Mouse (Mus musculus) cortical plate, adult 2 months (tissue): ENCODE measurements around the gene Lnx2. TPM values are rescaled to one million over a fixed set of nuclear protein-coding genes. Genes with fewer than 3 reads are reported as not detected.

Experiments
- H3K27ac ChIP-seq: fragments of 200-500 bp; 2 replicates; pipeline ENCODE4 v1.5.1; 2012; ENCODE audit warnings: low read length, control low read depth, inconsistent platforms; ENCODE audit not compliant: insufficient read depth
- H3K4me1 ChIP-seq: fragments of 200-500 bp; 2 replicates; pipeline ENCODE4 v1.6.1; 2011; ENCODE audit warnings: low read length; ENCODE audit not compliant: control insufficient read depth, insufficient read depth
- H3K4me3 ChIP-seq: fragments of 200-500 bp; 2 replicates; pipeline ENCODE4 v1.5.1; 2011; ENCODE audit warnings: mild to moderate bottlenecking, low read length, control low read depth; ENCODE audit not compliant: insufficient read depth
- CTCF ChIP-seq: fragments of 200-500 bp; IDR thresholded peaks from 2 replicates; pipeline ENCODE4 v1.5.1; 2011; ENCODE audit warnings: mild to moderate bottlenecking, control low read depth, low read length; ENCODE audit not compliant: insufficient read depth; ENCODE audit errors: extremely low read depth
- POLR2A ChIP-seq: fragments of 200-500 bp; IDR thresholded peaks from 2 replicates; pipeline ENCODE4 v1.6.1; 2011; ENCODE audit warnings: mild to moderate bottlenecking, low read length, control low read depth; ENCODE audit not compliant: insufficient read depth; ENCODE audit errors: extremely low read depth
- polyA plus RNA-seq: library from polyadenylated mRNA; depleted of rRNA; stranded (reverse); fragments of >200 nt; gene quantifications from 2 replicates; pipeline ENCODE4 v1.2.3, GENCODE M21; 2012

Gene Lnx2
- polyA plus RNA-seq, 1 experiment: 5.8 TPM

DNA sequence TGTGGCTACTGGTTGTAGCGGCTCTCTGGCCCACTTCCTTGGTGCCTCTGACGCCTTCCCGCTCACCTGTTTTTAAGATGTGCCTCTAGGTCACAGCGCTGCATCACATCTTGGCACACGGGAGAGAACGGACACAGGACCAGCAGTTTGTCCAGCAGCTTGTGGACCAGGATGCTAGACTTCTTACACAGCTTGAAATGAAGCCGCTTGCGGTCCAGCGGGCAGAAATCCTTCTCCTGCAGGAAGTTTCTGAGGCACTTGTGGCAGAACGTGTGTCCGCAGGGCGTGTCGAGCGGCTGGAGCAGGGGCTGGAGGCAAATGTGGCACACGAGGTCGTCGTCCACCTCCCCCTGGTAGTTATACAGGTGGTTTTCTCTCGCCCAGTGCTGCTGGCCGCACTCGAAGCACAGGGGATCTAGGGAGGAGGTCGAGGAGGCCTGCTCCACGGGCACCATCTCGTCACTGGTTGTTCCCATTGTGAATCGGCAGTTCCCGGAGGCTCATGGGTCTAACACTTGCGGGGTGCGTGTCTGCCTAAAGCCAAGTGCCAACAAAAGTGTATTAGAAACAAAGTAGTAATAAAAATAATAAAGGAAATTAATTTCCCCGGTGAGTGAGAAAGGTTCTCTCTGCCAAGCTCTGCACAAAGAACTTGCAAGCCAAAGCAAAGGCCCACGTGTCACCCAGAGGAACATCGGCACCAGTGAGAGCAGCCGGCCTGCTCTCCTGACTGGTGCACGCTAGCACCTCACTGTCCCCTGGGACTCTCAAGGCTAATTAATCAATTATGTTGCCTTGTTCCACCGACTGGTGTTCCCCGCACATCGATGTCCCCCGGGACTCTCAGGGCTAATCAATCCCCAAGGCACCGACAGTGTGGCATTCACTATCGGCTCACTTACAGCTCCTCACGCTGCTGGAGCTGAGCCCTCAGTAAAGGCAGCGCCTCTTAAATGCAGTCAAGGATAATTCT lies 34.1 kb downstream of the Lnx2 start:
- TF ChIP-seq POLR2A (no peak), CTCF (no peak)
- Histone ChIP-seq H3K4me1 (peaks cover 4% of the 10 kb centered on the region), H3K27ac (no peak overlapping the region), H3K4me3 (no peak overlapping the region)

DNA sequence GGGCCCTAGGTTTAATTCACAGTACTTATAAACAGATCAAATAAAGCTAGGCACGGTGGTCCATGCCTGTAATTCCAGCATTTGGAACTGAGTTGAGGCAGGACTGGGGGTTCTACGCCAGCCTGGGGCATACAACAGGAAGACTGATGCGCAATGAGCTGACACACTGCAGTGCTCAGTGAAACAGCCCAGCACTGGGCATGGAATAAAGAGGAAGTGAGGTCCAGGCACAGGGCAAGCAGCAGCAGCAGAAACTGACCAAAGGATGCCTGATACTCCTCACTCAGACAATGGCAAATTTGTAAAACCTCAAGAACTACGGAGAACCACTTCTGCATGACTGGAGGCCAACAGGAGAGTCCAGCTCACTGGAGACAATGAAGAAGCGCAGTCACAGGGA lies 37.0 kb downstream of the Lnx2 start:
- TF ChIP-seq POLR2A (no peak), CTCF (no peak)
- peaks cover 5% of the 10 kb centered on the region for H3K4me1 ChIP-seq
- no peak overlapping the region for H3K27ac ChIP-seq
- H3K4me3 ChIP-seq: no peak overlapping the region

DNA sequence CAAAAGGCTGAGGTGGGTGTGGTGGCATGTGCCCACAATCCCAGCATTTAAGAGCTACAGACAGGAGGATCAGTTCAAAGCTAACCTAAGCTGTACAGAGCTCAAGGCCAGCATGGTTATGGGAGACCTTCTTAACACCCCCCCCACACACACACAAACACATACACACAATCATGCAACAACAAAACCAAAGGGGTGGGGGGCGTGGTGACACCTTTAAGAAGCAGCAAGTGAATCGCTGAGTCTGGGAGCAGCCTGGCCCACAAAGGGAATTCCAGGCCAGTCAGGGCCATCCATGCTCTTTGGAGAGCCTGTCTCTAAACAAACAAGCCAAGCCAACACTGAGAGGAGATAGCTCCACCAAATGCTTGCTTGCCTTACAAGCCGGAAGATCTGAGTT lies 38.8 kb downstream of the Lnx2 start:
- Histone ChIP-seq H3K27ac (peak overlapping the region; percentile 27; the same call in 1 of the 2 replicates), H3K4me1 (peaks cover 2% of the 10 kb centered on the region; the same call in 1 of the 2 replicates), H3K4me3 (no peak overlapping the region)
- no peak for TF ChIP-seq POLR2A
- TF ChIP-seq CTCF: no peak

DNA sequence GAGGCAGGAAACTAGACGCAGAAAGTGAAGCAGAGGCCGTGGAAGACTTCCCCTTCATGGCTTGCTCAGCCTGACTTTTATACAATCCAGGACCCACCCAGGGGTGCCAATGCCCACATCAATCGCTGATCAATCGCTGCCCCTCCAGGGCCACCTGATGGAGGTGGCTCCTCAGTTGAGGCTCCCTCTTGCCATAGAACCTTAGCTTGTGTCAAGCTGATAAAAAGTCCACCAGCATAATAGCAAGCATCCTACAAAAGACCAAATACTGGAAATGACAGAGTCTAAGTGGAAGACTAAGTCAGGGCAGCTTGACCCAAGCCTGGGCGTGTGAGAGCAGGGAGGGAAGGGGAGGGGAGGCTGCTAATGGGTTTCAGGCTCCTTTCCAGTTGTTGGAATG lies 39.7 kb downstream of the Lnx2 start:
- Histone ChIP-seq H3K4me1 (peaks cover 2% of the 10 kb centered on the region; the same call in 1 of the 2 replicates), H3K27ac (peak overlapping the region; percentile 82), H3K4me3 (no peak overlapping the region)
- TF ChIP-seq POLR2A: no peak
- no peak for TF ChIP-seq CTCF

DNA sequence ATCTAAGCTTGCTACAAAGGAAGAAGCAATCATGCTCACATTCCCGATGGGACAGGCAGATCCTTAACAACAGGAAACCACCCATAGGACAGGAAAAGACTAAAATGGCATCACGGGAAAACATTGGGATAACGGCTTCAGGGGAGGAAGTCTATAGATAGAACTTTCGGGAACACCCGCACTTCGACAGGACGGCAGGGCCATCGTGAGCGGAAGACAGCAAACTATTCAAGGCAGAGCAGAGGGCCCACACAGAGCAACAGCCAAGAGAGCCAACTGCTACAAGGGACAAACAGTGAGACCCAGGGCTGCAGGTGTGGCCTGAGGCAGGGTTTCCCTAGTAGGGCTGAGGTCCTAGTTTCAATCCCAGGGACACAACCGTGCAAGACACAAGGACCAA lies 40.4 kb downstream of the Lnx2 start:
- TF ChIP-seq CTCF: no peak
- no peak for TF ChIP-seq POLR2A
- no peak overlapping the region for H3K4me3 ChIP-seq
- H3K27ac ChIP-seq: peak overlapping the region; percentile 82
- peaks cover 2% of the 10 kb centered on the region; the same call in 1 of the 2 replicates for H3K4me1 ChIP-seq

DNA sequence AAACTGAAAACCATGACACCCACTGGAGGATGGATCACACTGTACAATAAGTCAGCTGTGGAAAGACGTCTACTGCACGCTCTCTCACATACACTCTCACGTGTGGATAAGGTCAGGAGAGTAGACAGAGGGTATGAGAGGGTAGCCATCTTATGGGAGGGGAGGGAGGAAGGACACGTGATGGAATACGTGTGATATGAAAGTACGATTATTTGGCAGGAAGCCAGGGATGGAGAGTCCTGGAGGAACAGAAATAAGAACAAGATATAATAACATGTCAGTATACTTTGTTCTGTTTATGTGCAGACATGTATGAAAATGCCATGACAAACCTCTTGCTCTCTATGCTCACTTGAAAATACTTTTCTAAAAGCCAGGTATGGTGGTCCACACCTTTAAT lies 41.1 kb downstream of the Lnx2 start:
- TF ChIP-seq POLR2A: no peak
- no peak for TF ChIP-seq CTCF
- Histone ChIP-seq H3K27ac (no peak overlapping the region), H3K4me1 (peaks cover 2% of the 10 kb centered on the region; the same call in 1 of the 2 replicates), H3K4me3 (no peak overlapping the region)

DNA sequence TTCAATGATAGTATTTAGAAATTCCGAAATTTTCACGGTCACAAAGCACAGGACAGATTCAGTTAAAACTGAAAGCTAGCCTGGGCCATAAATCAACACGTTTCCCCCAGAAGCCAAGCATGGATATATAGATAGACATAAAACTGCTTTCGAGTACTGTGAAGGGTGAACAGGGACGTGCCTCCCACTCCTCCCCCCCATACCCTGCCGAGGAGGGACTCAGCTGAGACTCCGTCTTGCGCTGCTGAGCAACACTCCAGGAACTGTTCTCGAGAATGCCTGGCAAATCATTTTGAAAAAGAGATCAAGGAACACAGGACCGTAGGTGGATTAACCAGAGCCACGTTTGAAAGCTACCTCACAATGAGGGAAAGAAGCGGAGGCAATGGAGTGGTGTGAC lies 42.1 kb downstream of the Lnx2 start:
- no peak for TF ChIP-seq CTCF
- no peak for TF ChIP-seq POLR2A
- H3K4me3 ChIP-seq: no peak overlapping the region

DNA sequence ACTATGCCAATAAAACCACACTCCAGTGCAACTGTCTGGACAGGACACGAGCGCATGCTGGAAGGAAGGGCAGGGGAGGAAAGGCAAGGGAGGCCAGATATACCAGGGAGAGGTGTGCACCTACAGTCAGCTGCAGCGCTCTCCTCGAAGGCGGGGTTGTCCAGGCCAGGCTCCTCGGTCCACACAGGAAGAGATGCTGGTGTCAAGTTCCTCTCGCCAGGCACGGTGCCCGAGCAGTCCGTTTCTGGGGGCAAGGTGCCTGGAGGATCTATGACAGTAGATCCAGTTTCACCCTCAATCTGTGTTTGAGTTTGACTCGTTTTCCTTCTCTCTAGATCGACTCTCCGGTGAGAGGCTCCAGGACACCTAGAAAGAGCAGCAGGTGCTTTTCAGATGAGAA lies 43.2 kb downstream of the Lnx2 start:
- no peak overlapping the region for H3K27ac ChIP-seq

More for the DNA sequence above, 42.1 kb downstream of the Lnx2 start:
- Histone ChIP-seq H3K4me1 (peaks cover 2% of the 10 kb centered on the region; the same call in 1 of the 2 replicates), H3K27ac (no peak overlapping the region)

DNA sequence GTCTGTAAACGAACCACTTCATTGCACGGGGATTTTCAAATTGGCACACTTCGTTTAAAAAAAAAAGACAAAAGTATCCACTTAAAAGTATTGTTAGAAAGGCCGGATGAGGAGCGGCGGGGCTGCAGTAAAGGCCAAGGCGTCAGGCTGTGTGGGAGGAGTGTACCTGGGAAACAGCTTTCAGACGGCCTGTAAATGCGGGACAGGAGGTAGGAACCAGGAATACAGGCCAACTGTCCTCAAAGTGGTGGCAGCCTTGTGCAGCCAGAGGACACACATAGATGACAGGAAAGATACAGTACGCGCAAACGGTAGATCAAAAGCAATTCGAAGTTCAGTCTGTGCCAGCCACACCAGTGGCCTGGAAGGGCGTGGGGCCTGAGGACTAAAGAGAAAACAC lies 45.1 kb downstream of the Lnx2 start:
- TF ChIP-seq POLR2A (no peak), CTCF (no peak)
- no peak overlapping the region for H3K4me3 ChIP-seq
- H3K27ac ChIP-seq: peak overlapping the region; percentile 72; the same call in 1 of the 2 replicates
- H3K4me1 ChIP-seq: peaks cover 2% of the 10 kb centered on the region; the same call in 1 of the 2 replicates

More for the DNA sequence above, 43.2 kb downstream of the Lnx2 start:
- no peak overlapping the region for H3K4me3 ChIP-seq
- TF ChIP-seq POLR2A (no peak), CTCF (no peak)
- peaks cover 2% of the 10 kb centered on the region; the same call in 1 of the 2 replicates for H3K4me1 ChIP-seq
